10 mouse cellular contexts compared by ENCODE assay signal in genomic region chr10:59223890-59224289, GRCm38 (mm10). TPM values are rescaled to one million over a fixed set of nuclear protein-coding genes. Genes with fewer than 3 reads are reported as not detected.
DNase-seq lines count a peak whose midpoint lies in the region; ATAC-seq and TF ChIP-seq lines count a peak whose summit lies in the region.
"Had no signal": no experiment of that assay in that cellular context is flagged by ENCODE, and none has a peak within 500 bp of the region (broad histone marks: within the 10 kb centered on the region; RNA-seq: fewer than 3 reads in every experiment).

No protein-coding gene starts in this region.

- no peak for ATAC-seq in heart, embryonic 15.5 days (replicated peaks; ENCODE audit: insufficient number of reproducible peaks, insufficient read depth, low FRiP score, low read depth)
- ATAC-seq in hindbrain, postnatal 0 days, result no peak
- ATAC-seq in midbrain, embryonic 11.5 days (ENCODE audit: low FRiP score), result no peak

- TF ChIP-seq CTCF in hindbrain, postnatal 0 days (IDR thresholded peaks at IDR 0.05; ENCODE audit: low read depth), result no peak

- H3K27me3 ChIP-seq in heart, embryonic 15.5 days, result no peaks in the 10 kb centered on the region
- no peaks in the 10 kb centered on the region for H3K27me3 ChIP-seq in hindbrain, postnatal 0 days (ENCODE audit: insufficient read depth, low read length)
- no peaks in the 10 kb centered on the region for H3K27me3 ChIP-seq in midbrain, embryonic 11.5 days (ENCODE audit: control insufficient read depth, insufficient read depth, low read length)

- 81% methylated on average over 4 of the region's 4 CpGs for WGBS in heart, embryonic 15.5 days
- WGBS in hindbrain, postnatal 0 days, result 69% methylated on average over 4 of the region's 4 CpGs
- WGBS in midbrain, embryonic 11.5 days, result 52% methylated on average over 4 of the region's 4 CpGs

- H3K36me3 ChIP-seq in heart, embryonic 15.5 days, result no peaks in the 10 kb centered on the region
- no peaks in the 10 kb centered on the region for H3K36me3 ChIP-seq in hindbrain, postnatal 0 days (ENCODE audit: insufficient read depth, low read length)
- H3K36me3 ChIP-seq in midbrain, embryonic 11.5 days (ENCODE audit: control insufficient read depth, insufficient read depth, low read length), result no peaks in the 10 kb centered on the region

- H3K27ac ChIP-seq in heart, embryonic 15.5 days, result no peak overlapping the region
- H3K27ac ChIP-seq in brown adipose tissue, adult 24 weeks (replicated peaks; ENCODE audit: low read depth, low read length), result no peak overlapping the region
- no peak overlapping the region for H3K27ac ChIP-seq in hindbrain, postnatal 0 days
- H3K27ac ChIP-seq in midbrain, embryonic 11.5 days (ENCODE audit: low read depth, low read length), result no peak overlapping the region

- H3K9me3 ChIP-seq in heart, embryonic 15.5 days (replicated peaks), result no peaks in the 10 kb centered on the region
- no peaks in the 10 kb centered on the region for H3K9me3 ChIP-seq in hindbrain, postnatal 0 days (ENCODE audit: low read length)
- no peaks in the 10 kb centered on the region for H3K9me3 ChIP-seq in midbrain, embryonic 11.5 days (ENCODE audit: control insufficient read depth, low read length)

- H3K4me2 ChIP-seq in heart, embryonic 15.5 days, result peak overlapping the region; percentile 100; the same call in 1 of the 2 replicates
- H3K4me2 ChIP-seq in hindbrain, postnatal 0 days (ENCODE audit: low read depth, low read length), result peak overlapping the region; percentile 88
- H3K4me2 ChIP-seq in midbrain, embryonic 11.5 days, result peak overlapping the region; percentile 99

- no peak overlapping the region for H3K9ac ChIP-seq in heart, embryonic 15.5 days
- H3K9ac ChIP-seq in hindbrain, postnatal 0 days (replicated peaks; ENCODE audit: low read length), result no peak overlapping the region; the same call in 1 of the 2 replicates
- no peak overlapping the region for H3K9ac ChIP-seq in midbrain, embryonic 11.5 days (ENCODE audit: low read length)

- peaks cover 23% of the 10 kb centered on the region for H3K4me1 ChIP-seq in heart, embryonic 15.5 days (replicated peaks)
- H3K4me1 ChIP-seq in brown adipose tissue, adult 24 weeks (ENCODE audit: control insufficient read depth, insufficient read depth, insufficient read length, low read length), result peaks cover 3% of the 10 kb centered on the region; the same call in 1 of the 2 replicates
- peaks cover 14% of the 10 kb centered on the region for H3K4me1 ChIP-seq in hindbrain, postnatal 0 days (ENCODE audit: insufficient read depth, low read length)
- H3K4me1 ChIP-seq in midbrain, embryonic 11.5 days (ENCODE audit: control insufficient read depth, insufficient read depth, low read length), result peaks cover 15% of the 10 kb centered on the region

- no peak for DNase-seq in heart, adult 9 months (ENCODE audit: low spot score in 2 of 2)
- no peak for DNase-seq in hindbrain, postnatal 0 days (ENCODE audit: low spot score)
- no peak for DNase-seq in midbrain, embryonic 11.5 days (ENCODE audit: low spot score, missing footprints)
- no peak for DNase-seq in cerebellum, postnatal 10 days
- DNase-seq in cerebellum, adult 11-12 months, result no peak
- no peak for DNase-seq in cerebellum, adult 8-10 months
- DNase-seq: kidney, postnatal 10 days; thymus, adult 18-20 months had no signal

- H3K4me3 ChIP-seq in heart, embryonic 15.5 days, result peak overlapping the region; percentile 94; the same call in 1 of the 2 replicates
- H3K4me3 ChIP-seq in brown adipose tissue, adult 24 weeks (ENCODE audit: insufficient read depth, low read depth, low read length), result peak overlapping the region; percentile 95
- H3K4me3 ChIP-seq in hindbrain, postnatal 0 days (ENCODE audit: low read length), result peak overlapping the region; percentile 95; the same call in 1 of the 2 replicates
- H3K4me3 ChIP-seq in midbrain, embryonic 11.5 days (ENCODE audit: low read depth, low read length), result peak overlapping the region; percentile 76; the same call in 1 of the 2 replicates

RNA-seq across cellular contexts. Expression of gene Sowahc, which starts 2.1 kb away (rescaled TPM):
- 2.5 and 3.7 TPM in 2 replicates for polyA plus RNA-seq in heart, embryonic 15.5 days (2015; fragmentation: Nextera tagmentation; extraction: Ambion mirVana)
- polyA plus RNA-seq in brown adipose tissue, adult 24 weeks (2012; ENCODE audit: insufficient read depth, insufficient read length, missing spikeins), result 24.0 and 37.9 TPM in 2 replicates
- total RNA-seq in hindbrain, postnatal 0 days (2014; rRNA removed), result 28.1 and 30.1 TPM in 2 replicates
- polyA plus RNA-seq in hindbrain, postnatal 0 days (2015; fragmentation: Nextera tagmentation; extraction: Ambion mirVana), result 12.4 and 12.5 TPM in 2 replicates
- polyA plus RNA-seq in midbrain, embryonic 11.5 days (2014; fragmentation: Nextera tagmentation; extraction: Ambion mirVana), result 10.0 and 14.3 TPM in 2 replicates

RNA-seq across cellular contexts. Expression of gene Sept10, which starts 2.2 kb away (rescaled TPM):
- polyA plus RNA-seq in heart, embryonic 15.5 days (2015; fragmentation: Nextera tagmentation; extraction: Ambion mirVana), result 31.8 and 38.2 TPM in 2 replicates
- polyA plus RNA-seq in brown adipose tissue, adult 24 weeks (2012; ENCODE audit: insufficient read depth, insufficient read length, missing spikeins), result 25.7 and 37.1 TPM in 2 replicates
- 13.6 and 15.2 TPM in 2 replicates for total RNA-seq in hindbrain, postnatal 0 days (2014; rRNA removed)
- polyA plus RNA-seq in hindbrain, postnatal 0 days (2015; fragmentation: Nextera tagmentation; extraction: Ambion mirVana), result 18.3 and 20.4 TPM in 2 replicates
- polyA plus RNA-seq in midbrain, embryonic 11.5 days (2014; fragmentation: Nextera tagmentation; extraction: Ambion mirVana), result 28.8 and 29.3 TPM in 2 replicates
